Mouse (Mus musculus): Measurements from ENCODE around the gene Mlph. TPM values are rescaled to one million over a fixed set of nuclear protein-coding genes. Genes with fewer than 3 reads are reported as not detected.

Gene Mlph
- polyA plus RNA-seq, 1 experiment from 2014 or later: 0.11 TPM

GRCm38 (mm10) chr1:90917509-90917908, 2.6 kb downstream of the Mlph start:
- H3K4me2 ChIP-seq (replicated peaks): no peak overlapping the region
- H3K9ac ChIP-seq (replicated peaks): no peak overlapping the region
- H3K27me3 ChIP-seq: 0 out of 2 replicates have a peak, but pooled peaks cover 2% of the 10 kb centered on the region
- H3K4me1 ChIP-seq: peaks cover 6% of the 10 kb centered on the region
- ATAC-seq (replicated peaks): no peak
- H3K27ac ChIP-seq (replicated peaks): no peak overlapping the region
- no peaks in the 10 kb centered on the region for H3K9me3 ChIP-seq
- H3K36me3 ChIP-seq: no peaks in the 10 kb centered on the region
- WGBS: 62% methylated on average over 6 of the region's 6 CpGs
- no peak overlapping the region for H3K4me3 ChIP-seq

GRCm38 (mm10) chr1:90921687-90922086, 6.8 kb downstream of the Mlph start:
- Histone ChIP-seq H3K4me1 (no peaks in the 10 kb centered on the region), H3K27ac (replicated peaks) (no peak overlapping the region), H3K4me2 (replicated peaks) (no peak overlapping the region), H3K9ac (replicated peaks) (no peak overlapping the region), H3K27me3 (0 out of 2 replicates have a peak, but pooled peaks cover 2% of the 10 kb centered on the region), H3K9me3 (no peaks in the 10 kb centered on the region), H3K4me3 (no peak overlapping the region), H3K36me3 (no peaks in the 10 kb centered on the region)
- 86% methylated on average over 9 of the region's 9 CpGs for WGBS
- no peak for ATAC-seq (replicated peaks)

GRCm38 (mm10) chr1:90926030-90926429, 11.1 kb downstream of the Mlph start:
- Histone ChIP-seq H3K36me3 (no peaks in the 10 kb centered on the region), H3K27ac (replicated peaks) (no peak overlapping the region), H3K4me3 (no peak overlapping the region), H3K4me2 (replicated peaks) (no peak overlapping the region), H3K4me1 (peaks cover 11% of the 10 kb centered on the region), H3K9me3 (no peaks in the 10 kb centered on the region), H3K9ac (replicated peaks) (no peak overlapping the region), H3K27me3 (peaks cover 8% of the 10 kb centered on the region; the same call in 1 of the 2 replicates)
- WGBS: 75% methylated on average over 4 of the region's 4 CpGs
- ATAC-seq (replicated peaks): no peak

GRCm38 (mm10) chr1:90927308-90927707, 12.4 kb downstream of the Mlph start:
- peaks cover 8% of the 10 kb centered on the region; the same call in 1 of the 2 replicates for H3K27me3 ChIP-seq
- H3K9ac ChIP-seq (replicated peaks): no peak overlapping the region
- no peak for ATAC-seq (replicated peaks)
- H3K4me1 ChIP-seq: peaks cover 11% of the 10 kb centered on the region
- no peaks in the 10 kb centered on the region for H3K9me3 ChIP-seq
- H3K4me2 ChIP-seq (replicated peaks): no peak overlapping the region
- no peak overlapping the region for H3K4me3 ChIP-seq
- H3K27ac ChIP-seq (replicated peaks): no peak overlapping the region
- 53% methylated on average over 15 of the region's 15 CpGs for WGBS
- no peaks in the 10 kb centered on the region for H3K36me3 ChIP-seq

- H3K27ac ChIP-seq (replicated peaks): no peak overlapping the region
- peak overlapping the region; percentile 41 for H3K4me2 ChIP-seq (replicated peaks)
- peaks cover 11% of the 10 kb centered on the region for H3K4me1 ChIP-seq
- no peaks in the 10 kb centered on the region for H3K9me3 ChIP-seq
- H3K27me3 ChIP-seq: peaks cover 8% of the 10 kb centered on the region; the same call in 1 of the 2 replicates
- under 1% methylated on average over 23 of the region's 23 CpGs for WGBS
- H3K4me3 ChIP-seq: peak overlapping the region; percentile 19
- ATAC-seq (replicated peaks): peak; percentile 26; the same call in 1 of the 2 replicates
- no peaks in the 10 kb centered on the region for H3K36me3 ChIP-seq
- 0 out of 2 replicates have a peak overlapping the region, but pooled peaks have one; percentile 20 for H3K9ac ChIP-seq (replicated peaks)
Observed at GRCm38 (mm10) chr1:90927929-90928574, 13.2 kb downstream of the Mlph start.

- Histone ChIP-seq H3K4me2 (replicated peaks) (peak overlapping the region; percentile 41), H3K9me3 (no peaks in the 10 kb centered on the region), H3K4me3 (no peak overlapping the region), H3K27me3 (peaks cover 8% of the 10 kb centered on the region; the same call in 1 of the 2 replicates), H3K36me3 (no peaks in the 10 kb centered on the region), H3K9ac (replicated peaks) (no peak overlapping the region), H3K4me1 (peaks cover 11% of the 10 kb centered on the region), H3K27ac (replicated peaks) (no peak overlapping the region)
- WGBS: 2% methylated on average over 6 of the region's 6 CpGs
- ATAC-seq (replicated peaks): peak; percentile 64
Observed at GRCm38 (mm10) chr1:90928575-90928934, 13.7 kb downstream of the Mlph start.

- no peak overlapping the region for H3K9ac ChIP-seq (replicated peaks)
- peaks cover 2% of the 10 kb centered on the region; the same call in 1 of the 2 replicates for H3K27me3 ChIP-seq
- H3K9me3 ChIP-seq: no peaks in the 10 kb centered on the region
- no peak overlapping the region for H3K27ac ChIP-seq (replicated peaks)
- H3K4me2 ChIP-seq (replicated peaks): no peak overlapping the region
- WGBS: 67% methylated on average over 5 of the region's 5 CpGs
- H3K4me3 ChIP-seq: no peak overlapping the region
- no peaks in the 10 kb centered on the region for H3K36me3 ChIP-seq
- H3K4me1 ChIP-seq: peaks cover 6% of the 10 kb centered on the region
- ATAC-seq (replicated peaks): no peak
Observed at GRCm38 (mm10) chr1:90933001-90933400, 18.1 kb downstream of the Mlph start.

GRCm38 (mm10) chr1:90936990-90937389, 22.1 kb downstream of the Mlph start:
- H3K4me2 ChIP-seq (replicated peaks): no peak overlapping the region
- no peaks in the 10 kb centered on the region for H3K27me3 ChIP-seq
- WGBS: 51% methylated on average over 9 of the region's 9 CpGs
- no peak overlapping the region for H3K9ac ChIP-seq (replicated peaks)
- no peak for ATAC-seq (replicated peaks)
- no peak overlapping the region for H3K27ac ChIP-seq (replicated peaks)
- H3K36me3 ChIP-seq: no peaks in the 10 kb centered on the region
- no peaks in the 10 kb centered on the region for H3K4me1 ChIP-seq
- H3K9me3 ChIP-seq: no peaks in the 10 kb centered on the region
- no peak overlapping the region for H3K4me3 ChIP-seq

GRCm38 (mm10) chr1:90939980-90940379, 25.1 kb downstream of the Mlph start:
- H3K9ac ChIP-seq (replicated peaks): no peak overlapping the region
- H3K27me3 ChIP-seq: no peaks in the 10 kb centered on the region
- no peaks in the 10 kb centered on the region for H3K9me3 ChIP-seq
- H3K36me3 ChIP-seq: no peaks in the 10 kb centered on the region
- H3K4me2 ChIP-seq (replicated peaks): no peak overlapping the region
- 94% methylated on average over 4 of the region's 4 CpGs for WGBS
- ATAC-seq (replicated peaks): no peak
- H3K4me1 ChIP-seq: no peaks in the 10 kb centered on the region
- no peak overlapping the region for H3K27ac ChIP-seq (replicated peaks)
- H3K4me3 ChIP-seq: no peak overlapping the region

GRCm38 (mm10) chr1:90945171-90945570, 30.3 kb downstream of the Mlph start:
- ATAC-seq (replicated peaks): no peak

GRCm38 (mm10) chr1:90947252-90947651, 32.4 kb downstream of the Mlph start:
- Histone ChIP-seq H3K36me3 (no peaks in the 10 kb centered on the region), H3K9me3 (no peaks in the 10 kb centered on the region), H3K4me3 (no peak overlapping the region), H3K9ac (replicated peaks) (no peak overlapping the region), H3K27ac (replicated peaks) (no peak overlapping the region), H3K27me3 (no peaks in the 10 kb centered on the region), H3K4me1 (no peaks in the 10 kb centered on the region), H3K4me2 (replicated peaks) (no peak overlapping the region)
- WGBS: 70% methylated on average over 2 of the region's 2 CpGs
- ATAC-seq (replicated peaks): no peak

More at GRCm38 (mm10) chr1:90945171-90945570, 30.3 kb downstream of the Mlph start:
- 52% methylated on average over 10 of the region's 10 CpGs for WGBS
- no peak overlapping the region for H3K27ac ChIP-seq (replicated peaks)
- no peak overlapping the region for H3K4me3 ChIP-seq
- no peaks in the 10 kb centered on the region for H3K4me1 ChIP-seq
- no peaks in the 10 kb centered on the region for H3K27me3 ChIP-seq
- no peaks in the 10 kb centered on the region for H3K36me3 ChIP-seq
- no peak overlapping the region for H3K9ac ChIP-seq (replicated peaks)
- H3K9me3 ChIP-seq: no peaks in the 10 kb centered on the region
- no peak overlapping the region for H3K4me2 ChIP-seq (replicated peaks)

- no peaks in the 10 kb centered on the region for H3K9me3 ChIP-seq
- H3K27me3 ChIP-seq: no peaks in the 10 kb centered on the region
- no peak overlapping the region for H3K27ac ChIP-seq (replicated peaks)
- no peaks in the 10 kb centered on the region for H3K36me3 ChIP-seq
- H3K4me3 ChIP-seq: no peak overlapping the region
- H3K4me2 ChIP-seq (replicated peaks): no peak overlapping the region
- 85% methylated on average over 9 of the region's 9 CpGs for WGBS
- H3K4me1 ChIP-seq: peaks cover 6% of the 10 kb centered on the region; the same call in 1 of the 2 replicates
- ATAC-seq (replicated peaks): no peak
- H3K9ac ChIP-seq (replicated peaks): no peak overlapping the region
Observed at GRCm38 (mm10) chr1:90949309-90949708, 34.4 kb downstream of the Mlph start.

- Histone ChIP-seq H3K9ac (replicated peaks) (no peak overlapping the region), H3K36me3 (no peaks in the 10 kb centered on the region), H3K4me1 (peaks cover 6% of the 10 kb centered on the region; the same call in 1 of the 2 replicates), H3K4me3 (no peak overlapping the region), H3K4me2 (replicated peaks) (no peak overlapping the region), H3K9me3 (no peaks in the 10 kb centered on the region), H3K27ac (replicated peaks) (no peak overlapping the region), H3K27me3 (no peaks in the 10 kb centered on the region)
- 87% methylated on average over 7 of the region's 7 CpGs for WGBS
- no peak for ATAC-seq (replicated peaks)
Observed at GRCm38 (mm10) chr1:90951670-90952069, 36.8 kb downstream of the Mlph start.
